Mouse (Mus musculus): ENCODE measurements around the gene Olfr406.

Olfr406 gene

GRCm38 (mm10) chr11:74259508-74259907, at the start of gene Olfr406:
Gene Olfr406 (plus strand): TSS chr11:74259808.
- no peak for DNase-seq (ENCODE audit: low read depth, low spot score)

- DNase-seq (ENCODE audit: low read depth, low spot score), result no peak
Measured at GRCm38 (mm10) chr11:74211279-74211678, 48.3 kb upstream of the Olfr406 start, which contains the start of gene Olfr43. Gene Olfr43 (minus strand): TSS chr11:74211379.

- no peak for DNase-seq (ENCODE audit: low read depth, low spot score)
Measured at GRCm38 (mm10) chr11:74241201-74241600, 18.4 kb upstream of the Olfr406 start.

- DNase-seq (ENCODE audit: low read depth, low spot score), result no peak
Measured at GRCm38 (mm10) chr11:74283436-74283835, 23.8 kb downstream of the Olfr406 start, which contains the start of gene Olfr59. Gene Olfr59 (plus strand): TSS chr11:74283736.

GRCm38 (mm10) chr11:74287256-74287655, 27.6 kb downstream of the Olfr406 start:
- DNase-seq (ENCODE audit: low read depth, low spot score), result no peak

Data from brain, embryonic 18.5 days (tissue).